Mouse (Mus musculus) limb, embryonic 11.5 days (tissue): ENCODE results near the gene Prrg4. TPM values are rescaled to one million over a fixed set of nuclear protein-coding genes. Genes with fewer than 3 reads are reported as not detected.
"Not testable (repeated sequence)": the region's sequence is repeated elsewhere in the genome, so short reads cannot be mapped to it uniquely, and the experiment has no call there.

ENCODE experiments used
- ATAC-seq: fragments of 200-750 bp; cut with Nextera tagmentation; 2 replicates; pipeline ENCODE4 v1.8.0; 2017; ENCODE audit warnings: low read depth; ENCODE audit not compliant: insufficient number of reproducible peaks, low FRiP score, low TSS enrichment
- DNase-seq: peaks from one replicate; pipeline ENCODE4 v3.0.0-alpha.2; 2015; ENCODE audit warnings: low spot score
- H3K27ac ChIP-seq: fragments of 300-500 bp; sonication (generic); replicated peaks from 2 replicates; pipeline ENCODE4 v1.5.1; 2014; ENCODE audit warnings: low read depth, mild to moderate bottlenecking, low read length
- H3K27me3 ChIP-seq: fragments of 300-500 bp; sonication (generic); 2 replicates; pipeline ENCODE4 v1.6.1; 2014; ENCODE audit warnings: mild to moderate bottlenecking, low read length, mixed read lengths; ENCODE audit not compliant: control insufficient read depth, insufficient read depth
- H3K36me3 ChIP-seq: fragments of 300-500 bp; sonication (generic); 2 replicates; pipeline ENCODE4 v1.6.1; 2014; ENCODE audit warnings: mild to moderate bottlenecking, low read length, moderate library complexity, mixed read lengths; ENCODE audit not compliant: control insufficient read depth, insufficient read depth
- H3K4me1 ChIP-seq: fragments of 300-500 bp; sonication (generic); 2 replicates; pipeline ENCODE4 v1.6.1; 2014; ENCODE audit warnings: low read length, mixed read lengths; ENCODE audit not compliant: control insufficient read depth, insufficient read depth
- H3K4me2 ChIP-seq: fragments of 300-500 bp; sonication (generic); 2 replicates; pipeline ENCODE4 v1.6.1; 2014; ENCODE audit warnings: low read depth, mild to moderate bottlenecking, moderate library complexity; ENCODE audit not compliant: severe bottlenecking
- H3K4me3 ChIP-seq: fragments of 300-500 bp; sonication (generic); 2 replicates; pipeline ENCODE4 v1.5.1; 2014; ENCODE audit warnings: low read depth, low read length
- H3K9ac ChIP-seq: fragments of 300-500 bp; sonication (generic); 2 replicates; pipeline ENCODE4 v1.6.1; 2014; ENCODE audit warnings: mild to moderate bottlenecking, low read length
- H3K9me3 ChIP-seq: fragments of 300-500 bp; sonication (generic); 2 replicates; pipeline ENCODE4 v1.6.1; 2016; ENCODE audit warnings: low read length; ENCODE audit not compliant: control insufficient read depth
- WGBS: fragments of 180-500 bp; shearing (Covaris S2); extraction: QIAGEN DNeasy Blood & Tissue Kit; methylation state at CpG from one replicate; pipeline ENCODE4 v1.1.7; 2014; 5-methylcytosine and 5-hydroxymethylcytosine counted together
- polyA plus RNA-seq: library from polyadenylated mRNA; unstranded; fragments of >200 nt; fragmentation: Nextera tagmentation; extraction: Ambion mirVana; gene quantifications from 2 replicates; pipeline ENCODE4 v1.2.1, GENCODE M21; 2014

Gene Prrg4
- polyA plus RNA-seq: 0.68 and 0.96 TPM in 2 replicates

GRCm38 (mm10) chr2:104849276-104849990 lies at the start of gene Prrg4:
Gene Prrg4 (minus strand): TSS chr2:104849876.
- Histone ChIP-seq H3K9ac (peak within 1 kb of the TSS; percentile 56; the same call in 1 of the 2 replicates), H3K27ac (no peak within 1 kb of the TSS), H3K4me2 (peak within 1 kb of the TSS; percentile 94), H3K27me3 (peaks cover 8% of the 10 kb centered on the region; the same call in 1 of the 2 replicates), H3K9me3 (no peaks in the 10 kb centered on the region), H3K36me3 (no peaks in the 10 kb centered on the region), H3K4me1 (0 out of 2 replicates have a peak, but pooled peaks cover 3% of the 10 kb centered on the region), H3K4me3 (peak within 1 kb of the TSS; percentile 52)
- under 1% methylated on average over 61 of the region's 62 CpGs for WGBS
- peak; percentile 74 for DNase-seq
- peak; percentile 58 for ATAC-seq

- H3K4me1 ChIP-seq: no peaks in the 10 kb centered on the region
- H3K36me3 ChIP-seq: no peaks in the 10 kb centered on the region
- 18% methylated on average over 10 of the region's 10 CpGs for WGBS
- no peak overlapping the region for H3K4me2 ChIP-seq
- H3K4me3 ChIP-seq: no peak overlapping the region
- H3K9ac ChIP-seq: no peak overlapping the region
- no peaks in the 10 kb centered on the region for H3K9me3 ChIP-seq
- DNase-seq (peak; percentile 85), ATAC-seq (no peak; the same call in 1 of the 2 replicates)
- no peaks in the 10 kb centered on the region for H3K27me3 ChIP-seq
- H3K27ac ChIP-seq: no peak overlapping the region
Observed at GRCm38 (mm10) chr2:104887882-104888566, 38.3 kb upstream of the Prrg4 start.

GRCm38 (mm10) chr2:104887331-104887730 lies 37.7 kb upstream of the Prrg4 start:
- DNase-seq, H3K9me3 ChIP-seq, ATAC-seq, H3K4me1 ChIP-seq, H3K9ac ChIP-seq, H3K27ac ChIP-seq, H3K4me2 ChIP-seq, H3K27me3 ChIP-seq, H3K4me3 ChIP-seq, H3K36me3 ChIP-seq: not testable (repeated sequence)
- WGBS: 56% methylated on average over 2 of the region's 2 CpGs

GRCm38 (mm10) chr2:104886109-104886508 lies 36.4 kb upstream of the Prrg4 start:
- no peak for ATAC-seq
- 87% methylated on average over 18 of the region's 18 CpGs for WGBS

GRCm38 (mm10) chr2:104878794-104879193 lies 29.1 kb upstream of the Prrg4 start:
- Histone ChIP-seq H3K9me3 (no peaks in the 10 kb centered on the region), H3K9ac (no peak overlapping the region), H3K4me1 (no peaks in the 10 kb centered on the region), H3K4me2 (no peak overlapping the region), H3K27ac (no peak overlapping the region), H3K4me3 (no peak overlapping the region), H3K27me3 (no peaks in the 10 kb centered on the region), H3K36me3 (no peaks in the 10 kb centered on the region)
- ATAC-seq (no peak), DNase-seq (no peak)
- 86% methylated on average over 8 of the region's 8 CpGs for WGBS

More at GRCm38 (mm10) chr2:104886109-104886508, 36.4 kb upstream of the Prrg4 start:
- no peak overlapping the region for H3K9ac ChIP-seq
- no peak for DNase-seq
- H3K4me1 ChIP-seq: no peaks in the 10 kb centered on the region
- H3K27ac ChIP-seq: no peak overlapping the region
- H3K36me3 ChIP-seq: no peaks in the 10 kb centered on the region
- H3K27me3 ChIP-seq: no peaks in the 10 kb centered on the region
- H3K4me2 ChIP-seq: no peak overlapping the region
- H3K4me3 ChIP-seq: no peak overlapping the region
- H3K9me3 ChIP-seq: no peaks in the 10 kb centered on the region

GRCm38 (mm10) chr2:104869101-104869500 lies 19.4 kb upstream of the Prrg4 start:
- H3K4me1 ChIP-seq: no peaks in the 10 kb centered on the region
- ATAC-seq: no peak
- H3K9ac ChIP-seq: no peak overlapping the region
- no peak overlapping the region for H3K4me2 ChIP-seq
- WGBS: 81% methylated on average over 3 of the region's 3 CpGs
- DNase-seq: no peak
- H3K9me3 ChIP-seq: no peaks in the 10 kb centered on the region
- H3K4me3 ChIP-seq: no peak overlapping the region
- no peaks in the 10 kb centered on the region for H3K36me3 ChIP-seq
- H3K27ac ChIP-seq: no peak overlapping the region
- H3K27me3 ChIP-seq: no peaks in the 10 kb centered on the region

- H3K4me3 ChIP-seq: no peak within 1 kb of the TSS
- 92% methylated on average over 13 of the region's 13 CpGs for WGBS
- no peak within 1 kb of the TSS for H3K27ac ChIP-seq
- H3K4me1 ChIP-seq: no peaks in the 10 kb centered on the region
- H3K9ac ChIP-seq: no peak within 1 kb of the TSS
- H3K9me3 ChIP-seq: no peaks in the 10 kb centered on the region
- ATAC-seq: no peak
- no peak within 1 kb of the TSS for H3K4me2 ChIP-seq
- DNase-seq: no peak
- no peaks in the 10 kb centered on the region for H3K27me3 ChIP-seq
- H3K36me3 ChIP-seq: no peaks in the 10 kb centered on the region
Observed at GRCm38 (mm10) chr2:104867282-104867855, 17.7 kb upstream of the Prrg4 start, which contains the start of gene Ccdc73. Gene Ccdc73 (plus strand): TSS chr2:104867805.

GRCm38 (mm10) chr2:104864176-104864860 lies 14.6 kb upstream of the Prrg4 start:
- ATAC-seq: no peak
- H3K9me3 ChIP-seq: no peaks in the 10 kb centered on the region
- WGBS: 86% methylated on average over 4 of the region's 4 CpGs

More at GRCm38 (mm10) chr2:104864176-104864860, 14.6 kb upstream of the Prrg4 start:
- Histone ChIP-seq H3K4me2 (no peak overlapping the region), H3K36me3 (no peaks in the 10 kb centered on the region), H3K27me3 (no peaks in the 10 kb centered on the region), H3K4me1 (no peaks in the 10 kb centered on the region), H3K9ac (no peak overlapping the region), H3K4me3 (no peak overlapping the region), H3K27ac (no peak overlapping the region)
- DNase-seq: no peak
